Mouse (Mus musculus): Measurements from ENCODE around the gene Serpina3n. TPM values are rescaled to one million over a fixed set of nuclear protein-coding genes. Genes with fewer than 3 reads are reported as not detected.

The Serpina3n gene
- polyA plus RNA-seq, 1 experiment from 2014 or later, result 0.95 TPM

DNA sequence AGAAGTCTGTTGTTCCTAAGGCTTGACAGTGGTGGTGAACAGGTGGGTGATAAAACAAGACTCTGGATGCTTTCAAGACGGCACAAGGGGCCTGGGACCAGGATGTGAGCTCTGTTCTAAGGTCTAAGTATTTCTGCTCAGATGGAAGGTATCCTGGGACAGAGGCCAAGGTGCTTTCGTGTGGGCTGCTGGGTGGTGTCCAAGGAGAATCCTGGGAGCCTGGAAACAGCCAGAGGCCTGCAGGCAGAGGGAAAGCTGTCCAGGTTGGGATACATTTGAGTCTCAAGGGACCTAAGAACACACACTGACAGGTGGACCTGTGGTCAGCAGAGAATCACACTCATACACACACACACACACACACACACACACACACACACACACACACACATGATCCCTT is 8.0 kb downstream of the Serpina3n start:
- Histone ChIP-seq H3K4me2 (no peak overlapping the region), H3K4me3 (no peak overlapping the region), H3K4me1 (peaks cover 13% of the 10 kb centered on the region), H3K36me3 (no peaks in the 10 kb centered on the region), H3K9me3 (no peaks in the 10 kb centered on the region), H3K9ac (no peak overlapping the region), H3K27ac (no peak overlapping the region), H3K27me3 (no peaks in the 10 kb centered on the region)
- no peak for ATAC-seq (ENCODE audit: insufficient number of reproducible peaks, low FRiP score, low TSS enrichment, low read depth)
- whole genome bisulfite sequencing, result 43% methylated on average over 2 of the region's 2 CpGs

DNA sequence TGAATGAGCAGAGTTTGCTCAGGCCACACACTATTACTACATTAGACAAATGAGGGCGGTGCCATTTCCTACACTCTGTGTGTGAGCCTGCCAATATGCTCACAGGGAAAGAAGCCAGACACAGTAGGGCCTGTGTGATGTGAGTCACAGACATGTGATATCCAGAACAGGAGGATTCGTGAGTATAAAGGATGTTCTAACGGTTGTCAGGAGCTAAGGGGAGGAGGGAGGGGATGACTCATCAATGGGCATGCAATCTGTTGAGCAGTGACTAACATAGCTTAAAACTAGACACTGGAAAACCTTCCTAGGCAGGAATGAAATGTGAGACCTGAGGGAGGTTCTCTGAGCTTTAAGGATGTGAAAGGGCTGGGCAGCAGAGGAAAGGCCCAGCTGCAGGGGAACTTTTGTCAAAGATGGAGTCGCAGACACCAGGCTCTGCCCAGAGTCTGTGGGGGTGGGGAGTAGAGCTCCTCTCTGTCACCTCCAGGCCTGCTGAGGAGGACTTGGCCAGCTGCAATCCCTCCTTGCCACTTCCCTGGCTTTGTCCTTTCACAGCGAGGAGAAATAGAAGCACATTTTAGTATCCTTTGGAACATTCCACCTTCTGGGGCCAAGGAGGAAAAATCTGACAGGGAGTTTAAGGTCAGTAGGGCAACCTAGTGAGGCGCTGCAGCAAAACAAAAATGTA is 9.2 kb downstream of the Serpina3n start:
- Histone ChIP-seq H3K27ac (peak overlapping the region; percentile 65), H3K4me3 (no peak overlapping the region), H3K4me2 (no peak overlapping the region), H3K4me1 (peaks cover 13% of the 10 kb centered on the region), H3K9me3 (no peaks in the 10 kb centered on the region), H3K36me3 (no peaks in the 10 kb centered on the region), H3K27me3 (no peaks in the 10 kb centered on the region), H3K9ac (no peak overlapping the region)
- ATAC-seq (ENCODE audit: insufficient number of reproducible peaks, low FRiP score, low TSS enrichment, low read depth), result peak; percentile 72
- 37% methylated on average over 6 of the region's 6 CpGs for WGBS

DNA sequence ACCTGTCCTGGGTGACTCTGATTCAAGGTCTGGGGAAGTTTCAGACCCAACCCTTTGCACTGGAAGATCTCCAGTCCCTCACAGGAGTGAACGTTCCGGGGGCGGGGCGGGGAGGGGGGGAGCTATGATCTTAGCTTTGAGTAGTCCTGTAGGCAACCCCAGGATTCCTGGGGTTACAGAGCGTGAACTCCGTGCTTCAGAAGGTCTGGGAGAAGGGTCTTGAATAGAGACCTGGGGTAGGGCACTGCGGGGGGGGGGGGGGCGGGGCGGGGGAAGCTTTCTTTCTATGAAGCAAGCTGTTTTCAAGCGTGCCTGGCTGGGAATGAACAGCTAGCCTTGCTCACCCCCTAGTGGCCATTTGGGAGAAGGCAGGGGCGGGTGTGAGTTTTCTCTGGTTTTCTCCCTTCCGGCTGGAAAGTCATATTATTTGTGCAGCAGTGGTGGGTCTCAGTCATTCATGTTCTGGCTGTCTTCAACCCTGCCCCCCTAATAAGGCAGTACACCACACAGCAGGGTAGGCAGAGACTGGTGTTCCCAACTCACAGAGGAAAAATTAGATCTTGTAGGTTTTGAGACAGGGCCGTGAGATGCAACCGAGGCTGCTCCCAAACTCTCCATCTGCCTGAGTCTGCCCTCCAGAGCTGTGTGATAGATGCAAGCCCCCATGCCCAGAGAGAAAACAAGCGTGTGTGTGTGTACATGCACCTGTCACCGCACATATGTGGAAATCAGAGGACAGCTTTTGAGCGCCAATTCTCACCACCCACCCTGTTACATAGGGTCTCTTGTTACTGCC is 12.0 kb downstream of the Serpina3n start:
- peak overlapping the region; percentile 20; the same call in 1 of the 2 replicates for H3K4me3 ChIP-seq
- peaks cover 29% of the 10 kb centered on the region for H3K4me1 ChIP-seq
- no peak overlapping the region for H3K9ac ChIP-seq
- no peaks in the 10 kb centered on the region for H3K36me3 ChIP-seq
- H3K4me2 ChIP-seq, result peak overlapping the region; percentile 41
- no peak for ATAC-seq (ENCODE audit: insufficient number of reproducible peaks, low FRiP score, low TSS enrichment, low read depth)
- no peaks in the 10 kb centered on the region for H3K9me3 ChIP-seq
- no peaks in the 10 kb centered on the region for H3K27me3 ChIP-seq
- WGBS, result 16% methylated on average over 17 of the region's 17 CpGs
- H3K27ac ChIP-seq, result no peak overlapping the region

DNA sequence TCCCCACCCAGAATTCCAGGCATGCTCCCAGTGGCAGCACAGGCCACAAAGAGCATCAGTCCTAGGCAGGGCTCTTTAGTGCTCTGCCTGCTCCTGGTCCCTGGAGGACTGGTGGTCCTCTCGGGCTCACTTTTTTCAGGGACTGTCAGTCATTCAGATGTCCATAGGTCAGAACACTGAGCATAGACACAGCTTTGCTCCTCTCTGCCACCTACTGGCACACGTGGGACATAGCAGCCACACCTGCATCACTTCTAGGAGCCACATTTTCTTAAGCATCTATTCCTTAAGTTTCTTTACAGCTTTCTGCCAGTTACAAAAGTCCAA is 12.6 kb downstream of the Serpina3n start:
- Histone ChIP-seq H3K27ac (no peak overlapping the region), H3K4me3 (no peak overlapping the region), H3K36me3 (no peaks in the 10 kb centered on the region), H3K9me3 (no peaks in the 10 kb centered on the region), H3K27me3 (no peaks in the 10 kb centered on the region), H3K4me1 (peaks cover 29% of the 10 kb centered on the region), H3K9ac (no peak overlapping the region), H3K4me2 (no peak overlapping the region)
- ATAC-seq (ENCODE audit: insufficient number of reproducible peaks, low FRiP score, low TSS enrichment, low read depth), result no peak
- 9% methylated on average over 2 of the region's 2 CpGs for WGBS

GRCm38 (mm10) chr12:104422615-104423392 is 16.3 kb downstream of the Serpina3n start:
- 52% methylated on average over 11 of the region's 11 CpGs for WGBS
- ATAC-seq (ENCODE audit: insufficient number of reproducible peaks, low FRiP score, low TSS enrichment, low read depth), result peak; percentile 63
- H3K36me3 ChIP-seq, result no peaks in the 10 kb centered on the region
- no peaks in the 10 kb centered on the region for H3K9me3 ChIP-seq
- H3K4me3 ChIP-seq, result no peak overlapping the region
- peaks cover 21% of the 10 kb centered on the region for H3K4me1 ChIP-seq
- no peak overlapping the region; the same call in 1 of the 2 replicates for H3K27ac ChIP-seq
- 0 out of 2 replicates have a peak, but pooled peaks cover 6% of the 10 kb centered on the region for H3K27me3 ChIP-seq
- no peak overlapping the region for H3K9ac ChIP-seq
- H3K4me2 ChIP-seq, result no peak overlapping the region

- H3K9ac ChIP-seq, result no peak overlapping the region
Measured at GRCm38 (mm10) chr12:104425591-104425990, 19.1 kb downstream of the Serpina3n start.

GRCm38 (mm10) chr12:104426915-104427314 is 20.4 kb downstream of the Serpina3n start:
- Histone ChIP-seq H3K9me3 (no peaks in the 10 kb centered on the region), H3K9ac (no peak overlapping the region), H3K4me3 (no peak overlapping the region), H3K36me3 (no peaks in the 10 kb centered on the region), H3K4me1 (peaks cover 23% of the 10 kb centered on the region), H3K27me3 (0 out of 2 replicates have a peak, but pooled peaks cover 6% of the 10 kb centered on the region), H3K4me2 (no peak overlapping the region), H3K27ac (no peak overlapping the region)
- no peak for ATAC-seq (ENCODE audit: insufficient number of reproducible peaks, low FRiP score, low TSS enrichment, low read depth)
- 4% methylated on average over 7 of the region's 7 CpGs for WGBS

More at GRCm38 (mm10) chr12:104425591-104425990, 19.1 kb downstream of the Serpina3n start:
- no peak overlapping the region for H3K4me3 ChIP-seq
- H3K4me1 ChIP-seq, result peaks cover 16% of the 10 kb centered on the region
- no peaks in the 10 kb centered on the region for H3K9me3 ChIP-seq
- H3K27me3 ChIP-seq, result 0 out of 2 replicates have a peak, but pooled peaks cover 6% of the 10 kb centered on the region
- 70% methylated on average over 3 of the region's 3 CpGs for WGBS
- H3K4me2 ChIP-seq, result no peak overlapping the region
- no peak overlapping the region for H3K27ac ChIP-seq
- no peaks in the 10 kb centered on the region for H3K36me3 ChIP-seq
- no peak for ATAC-seq (ENCODE audit: insufficient number of reproducible peaks, low FRiP score, low TSS enrichment, low read depth)

GRCm38 (mm10) chr12:104431359-104431758 is 24.8 kb downstream of the Serpina3n start:
- Histone ChIP-seq H3K27me3 (peaks cover 1% of the 10 kb centered on the region; the same call in 1 of the 2 replicates), H3K27ac (no peak overlapping the region), H3K36me3 (no peaks in the 10 kb centered on the region), H3K9me3 (no peaks in the 10 kb centered on the region), H3K4me1 (peaks cover 6% of the 10 kb centered on the region; the same call in 1 of the 2 replicates), H3K9ac (no peak overlapping the region), H3K4me2 (no peak overlapping the region), H3K4me3 (no peak overlapping the region)
- WGBS, result 53% methylated on average over 10 of the region's 10 CpGs
- ATAC-seq (ENCODE audit: insufficient number of reproducible peaks, low FRiP score, low TSS enrichment, low read depth), result no peak

DNA sequence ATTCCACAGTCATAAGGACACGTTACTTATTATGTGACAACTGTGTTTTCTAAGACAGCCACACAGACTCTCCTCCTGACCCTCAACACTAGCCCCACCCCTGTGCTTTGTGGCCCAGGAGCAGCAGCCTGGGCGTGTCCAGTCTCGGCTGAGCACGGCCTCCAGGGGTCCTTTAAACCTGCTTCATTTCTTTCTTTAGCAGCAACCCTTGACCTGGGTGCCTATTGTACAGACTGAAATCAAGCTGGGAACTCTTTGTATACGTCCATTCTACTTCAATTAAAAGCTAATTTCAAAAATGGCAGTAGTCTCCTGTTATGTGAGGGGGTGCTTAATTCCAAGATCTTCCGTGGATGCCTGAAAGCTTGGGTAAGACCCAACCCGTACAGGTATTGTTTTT is 26.7 kb downstream of the Serpina3n start:
- WGBS, result 51% methylated on average over 7 of the region's 7 CpGs

GRCm38 (mm10) chr12:104433951-104434735 is 27.6 kb downstream of the Serpina3n start:
- ATAC-seq (ENCODE audit: insufficient number of reproducible peaks, low FRiP score, low TSS enrichment, low read depth), result no peak
- Histone ChIP-seq H3K36me3 (no peaks in the 10 kb centered on the region), H3K9ac (no peak overlapping the region), H3K27ac (no peak overlapping the region), H3K4me2 (no peak overlapping the region), H3K9me3 (no peaks in the 10 kb centered on the region), H3K4me1 (peaks cover 6% of the 10 kb centered on the region; the same call in 1 of the 2 replicates), H3K4me3 (no peak overlapping the region), H3K27me3 (peaks cover 9% of the 10 kb centered on the region)
- 49% methylated on average over 20 of the region's 20 CpGs for WGBS

More for the DNA sequence above, 26.7 kb downstream of the Serpina3n start:
- Histone ChIP-seq H3K27ac (no peak overlapping the region), H3K4me3 (no peak overlapping the region), H3K4me1 (peaks cover 6% of the 10 kb centered on the region; the same call in 1 of the 2 replicates), H3K4me2 (no peak overlapping the region), H3K36me3 (no peaks in the 10 kb centered on the region), H3K9me3 (no peaks in the 10 kb centered on the region), H3K27me3 (no peaks in the 10 kb centered on the region; the same call in 1 of the 2 replicates), H3K9ac (no peak overlapping the region)
- no peak for ATAC-seq (ENCODE audit: insufficient number of reproducible peaks, low FRiP score, low TSS enrichment, low read depth)

- H3K4me2 ChIP-seq, result no peak overlapping the region
- H3K27ac ChIP-seq, result no peak overlapping the region
Measured at GRCm38 (mm10) chr12:104440087-104440760, 33.7 kb downstream of the Serpina3n start.

More at GRCm38 (mm10) chr12:104440087-104440760, 33.7 kb downstream of the Serpina3n start:
- H3K4me1 ChIP-seq, result no peaks in the 10 kb centered on the region
- H3K36me3 ChIP-seq, result no peaks in the 10 kb centered on the region
- no peak for ATAC-seq (ENCODE audit: insufficient number of reproducible peaks, low FRiP score, low TSS enrichment, low read depth)
- peaks cover 21% of the 10 kb centered on the region for H3K27me3 ChIP-seq
- WGBS, result 13% methylated on average over 22 of the region's 22 CpGs
- no peaks in the 10 kb centered on the region for H3K9me3 ChIP-seq
- no peak overlapping the region for H3K4me3 ChIP-seq
- no peak overlapping the region for H3K9ac ChIP-seq
